Mouse (Mus musculus) kidney, postnatal 0 days (tissue): Measurements from ENCODE around the gene Hoxd3. TPM values are rescaled to one million over a fixed set of nuclear protein-coding genes. Genes with fewer than 3 reads are reported as not detected.
A peak's percentile ranks its signal among the peaks of the same experiment; 100 is the strongest.

Experiments
- ATAC-seq: fragments of 200-750 bp; cut with Nextera tagmentation; replicated peaks from 2 replicates; pipeline ENCODE4 v1.8.0; 2017; ENCODE audit warnings: low read depth, moderate number of reproducible peaks, moderate TSS enrichment, moderate library complexity; ENCODE audit not compliant: low FRiP score
- DNase-seq: peaks from one replicate; pipeline ENCODE4 v3.0.0-alpha.2; 2016; ENCODE audit warnings: low spot score
- H3K27ac ChIP-seq: fragments of 300-500 bp; sonication (generic); 2 replicates; pipeline ENCODE4 v1.5.1; 2014; ENCODE audit warnings: mild to moderate bottlenecking
- H3K27me3 ChIP-seq: fragments of 300-500 bp; sonication (generic); 2 replicates; pipeline ENCODE4 v1.6.1; 2014; ENCODE audit warnings: low read length, mixed read lengths; ENCODE audit not compliant: insufficient read depth
- H3K36me3 ChIP-seq: fragments of 300-500 bp; sonication (generic); 2 replicates; pipeline ENCODE4 v1.6.1; 2014; ENCODE audit warnings: low read length, mixed read lengths; ENCODE audit not compliant: insufficient read depth
- H3K4me1 ChIP-seq: fragments of 300-500 bp; sonication (generic); replicated peaks from 2 replicates; pipeline ENCODE4 v1.6.1; 2014; ENCODE audit warnings: antibody characterized with exemption, low read length, mixed read lengths; ENCODE audit not compliant: insufficient read depth
- H3K4me2 ChIP-seq: fragments of 300-500 bp; sonication (generic); 2 replicates; pipeline ENCODE4 v1.6.1; 2014; ENCODE audit warnings: mild to moderate bottlenecking, low read length, moderate library complexity, mixed read lengths
- H3K4me3 ChIP-seq: fragments of 300-500 bp; sonication (generic); replicated peaks from 2 replicates; pipeline ENCODE4 v1.5.1; 2014; ENCODE audit warnings: low read depth, low read length
- H3K9ac ChIP-seq: fragments of 300-500 bp; sonication (generic); 2 replicates; pipeline ENCODE4 v1.6.1; 2014; ENCODE audit warnings: low read depth, low read length
- H3K9me3 ChIP-seq: fragments of 300-500 bp; sonication (generic); replicated peaks from 2 replicates; pipeline ENCODE4 v1.6.1; 2016; ENCODE audit warnings: low read length, inconsistent platforms, mixed read lengths
- CTCF ChIP-seq: IDR thresholded peaks from 2 replicates; pipeline ENCODE4 v1.5.1; 2016; ENCODE audit warnings: antibody characterized with exemption, low read depth, mild to moderate bottlenecking, moderate library complexity
- WGBS: fragments of 180-500 bp; shearing (Covaris S2); extraction: QIAGEN DNeasy Blood & Tissue Kit; methylation state at CpG from one replicate; pipeline ENCODE4 v1.1.7; 2014; 5-methylcytosine and 5-hydroxymethylcytosine counted together
- polyA plus RNA-seq: library from polyadenylated mRNA; unstranded; fragments of >200 nt; fragmentation: Nextera tagmentation; extraction: Ambion mirVana; gene quantifications from 2 replicates; pipeline ENCODE4 v1.2.1, GENCODE M21; 2015

Gene Hoxd3
- polyA plus RNA-seq, 1 experiment from 2014 or later = 8.0 TPM

GRCm38 (mm10) chr2:74687698-74688555 is 23.8 kb upstream of the Hoxd3 start:
- 5% methylated on average over 31 of the region's 31 CpGs for WGBS
- peaks cover 5% of the 10 kb centered on the region; the same call in 1 of the 2 replicates for H3K4me1 ChIP-seq
- H3K36me3 ChIP-seq = 0 out of 2 replicates have a peak, but pooled peaks cover 9% of the 10 kb centered on the region
- ATAC-seq (no peak), DNase-seq (no peak)
- no peaks in the 10 kb centered on the region for H3K9me3 ChIP-seq
- no peak for TF ChIP-seq CTCF
- peak overlapping the region; percentile 82 for H3K4me3 ChIP-seq
- H3K27ac ChIP-seq = peak overlapping the region; percentile 94
- H3K27me3 ChIP-seq = no peaks in the 10 kb centered on the region
- peak overlapping the region; percentile 90 for H3K4me2 ChIP-seq
- peak overlapping the region; percentile 86 for H3K9ac ChIP-seq

GRCm38 (mm10) chr2:74688795-74689573 is 22.7 kb upstream of the Hoxd3 start:
- TF ChIP-seq CTCF = no peak
- Histone ChIP-seq H3K4me1 (peaks cover 5% of the 10 kb centered on the region; the same call in 1 of the 2 replicates), H3K36me3 (0 out of 2 replicates have a peak, but pooled peaks cover 10% of the 10 kb centered on the region), H3K4me2 (peak overlapping the region; percentile 90), H3K27me3 (no peaks in the 10 kb centered on the region), H3K9ac (peak overlapping the region; percentile 86), H3K4me3 (peak overlapping the region; percentile 82), H3K27ac (peak overlapping the region; percentile 94), H3K9me3 (no peaks in the 10 kb centered on the region)
- no peak for DNase-seq
- WGBS = 12% methylated on average over 12 of the region's 12 CpGs
- no peak for ATAC-seq

GRCm38 (mm10) chr2:74689574-74690337 is 22.0 kb upstream of the Hoxd3 start:
- ATAC-seq = no peak
- 4% methylated on average over 24 of the region's 24 CpGs for WGBS
- no peaks in the 10 kb centered on the region for H3K9me3 ChIP-seq
- 0 out of 2 replicates have a peak, but pooled peaks cover 10% of the 10 kb centered on the region for H3K36me3 ChIP-seq
- H3K4me1 ChIP-seq = peaks cover 5% of the 10 kb centered on the region; the same call in 1 of the 2 replicates
- peak overlapping the region; percentile 90 for H3K4me2 ChIP-seq
- DNase-seq = no peak
- no peak for TF ChIP-seq CTCF
- peak overlapping the region; percentile 94 for H3K27ac ChIP-seq
- H3K9ac ChIP-seq = peak overlapping the region; percentile 86
- peak overlapping the region; percentile 82 for H3K4me3 ChIP-seq
- H3K27me3 ChIP-seq = no peaks in the 10 kb centered on the region

GRCm38 (mm10) chr2:74690338-74690716 is 21.4 kb upstream of the Hoxd3 start:
- peak overlapping the region; percentile 90 for H3K4me2 ChIP-seq
- peak overlapping the region; percentile 94 for H3K27ac ChIP-seq
- ATAC-seq (no peak), DNase-seq (no peak)
- WGBS = 12% methylated on average over 8 of the region's 8 CpGs
- H3K9me3 ChIP-seq = no peaks in the 10 kb centered on the region
- H3K4me1 ChIP-seq = peaks cover 6% of the 10 kb centered on the region
- 0 out of 2 replicates have a peak, but pooled peaks cover 10% of the 10 kb centered on the region for H3K36me3 ChIP-seq
- H3K9ac ChIP-seq = peak overlapping the region; percentile 100
- H3K4me3 ChIP-seq = peak overlapping the region; percentile 82
- no peaks in the 10 kb centered on the region for H3K27me3 ChIP-seq
- no peak for TF ChIP-seq CTCF

GRCm38 (mm10) chr2:74691022-74691951 is 20.4 kb upstream of the Hoxd3 start, which contains the start of gene Hoxd10:
Gene Hoxd10 (plus strand): TSS chr2:74691924.
- TF ChIP-seq CTCF = peak; percentile 63
- Histone ChIP-seq H3K4me2 (peak within 1 kb of the TSS; percentile 90), H3K9ac (peak within 1 kb of the TSS; percentile 100), H3K4me1 (peaks cover 11% of the 10 kb centered on the region), H3K9me3 (no peaks in the 10 kb centered on the region), H3K27ac (peak within 1 kb of the TSS; percentile 97), H3K36me3 (0 out of 2 replicates have a peak, but pooled peaks cover 10% of the 10 kb centered on the region), H3K27me3 (no peaks in the 10 kb centered on the region), H3K4me3 (peak within 1 kb of the TSS; percentile 82)
- peak; percentile 97 for DNase-seq
- peak; percentile 80 for ATAC-seq
- 2% methylated on average over 56 of the region's 56 CpGs for WGBS
